Mouse (Mus musculus): Measurements from ENCODE around the gene Inafm2.

The Inafm2 gene

DNA sequence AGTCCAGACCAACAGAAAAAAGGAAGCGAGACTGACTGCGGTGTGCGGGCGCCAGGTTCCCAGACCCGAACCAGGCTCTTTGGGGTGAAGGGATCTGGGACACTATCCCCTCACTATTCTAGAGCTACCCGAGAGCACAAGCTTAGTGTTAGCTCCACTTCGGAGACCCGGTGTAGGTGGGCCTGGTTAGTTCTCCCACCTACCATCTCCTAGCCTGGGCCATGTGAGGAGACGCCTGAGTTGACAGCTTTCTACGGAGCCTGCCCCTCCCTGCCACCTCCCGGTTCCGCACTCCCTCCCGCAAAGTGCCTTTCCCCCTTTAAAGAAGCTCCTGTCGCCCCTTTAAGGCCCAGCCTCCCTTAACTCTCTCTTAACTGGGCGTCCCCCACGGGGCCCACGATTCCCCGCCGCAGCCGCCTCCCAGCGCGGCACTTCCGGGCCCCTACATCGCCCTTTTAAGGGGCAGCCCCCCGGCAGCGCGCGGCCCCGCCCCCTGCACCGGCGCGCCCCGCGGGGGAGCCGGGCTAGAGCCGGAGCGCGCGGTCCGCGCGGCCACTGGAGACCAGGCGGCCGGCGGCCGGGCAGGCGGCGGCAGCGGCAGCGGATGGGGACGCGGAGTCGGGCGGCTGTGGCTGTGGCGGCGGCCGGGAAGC lies at the start of gene Inafm2:
Gene Inafm2 (plus strand): TSS at position 527 of the 653 bp plus-strand sequence.
- peak; percentile 90 to 91 for DNase-seq (ENCODE audit: low spot score in 2 of 2)

DNA sequence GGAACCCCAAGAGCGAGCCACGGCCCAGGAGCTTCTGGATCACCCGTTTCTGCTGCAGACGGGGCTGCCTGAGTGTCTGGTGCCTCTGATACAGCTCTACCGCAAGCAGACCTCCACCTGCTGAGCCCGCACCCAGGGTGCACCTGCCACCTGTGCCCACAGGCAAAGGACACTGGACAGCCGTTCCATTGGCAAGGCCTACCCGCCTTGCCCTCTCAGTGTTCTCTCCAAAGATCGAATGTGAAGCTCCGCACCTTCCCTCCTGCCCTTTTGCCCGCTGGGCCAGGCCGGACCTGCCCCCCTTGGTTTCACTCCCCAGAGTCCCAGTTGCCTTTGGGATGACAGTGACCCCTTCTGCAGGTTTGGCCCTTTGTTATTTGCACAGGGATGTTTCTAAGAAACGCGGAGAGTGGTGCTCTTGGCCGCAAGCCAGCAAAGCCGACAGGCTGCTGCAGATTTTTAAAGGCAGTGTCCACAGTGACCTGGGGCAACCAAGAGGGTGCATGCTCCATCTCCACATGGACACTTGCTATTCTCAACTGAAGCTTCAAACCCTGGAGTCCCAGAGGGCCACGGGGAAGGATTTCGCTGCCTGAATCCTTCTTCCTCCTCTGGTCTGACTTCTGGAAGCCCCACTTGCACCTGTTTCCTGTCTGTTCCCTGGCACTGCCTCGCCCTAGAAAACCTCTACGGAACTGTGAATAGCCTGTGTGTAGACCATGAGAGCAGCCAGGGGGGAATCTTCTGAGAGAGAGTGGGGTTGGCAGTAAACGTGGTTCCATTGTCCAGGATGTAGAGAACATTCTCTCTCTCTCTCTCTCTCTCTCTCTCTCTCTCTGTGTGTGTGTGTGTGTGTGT lies 48.9 kb upstream of the Inafm2 start:
- no peak for DNase-seq (ENCODE audit: low spot score in 2 of 2)

- DNase-seq (ENCODE audit: low spot score in 2 of 2) = no peak
Measured at GRCm38 (mm10) chr2:118697311-118697877, 48.2 kb upstream of the Inafm2 start.

GRCm38 (mm10) chr2:118697955-118698354 lies 47.6 kb upstream of the Inafm2 start:
- no peak for DNase-seq (ENCODE audit: low spot score in 2 of 2)

DNA sequence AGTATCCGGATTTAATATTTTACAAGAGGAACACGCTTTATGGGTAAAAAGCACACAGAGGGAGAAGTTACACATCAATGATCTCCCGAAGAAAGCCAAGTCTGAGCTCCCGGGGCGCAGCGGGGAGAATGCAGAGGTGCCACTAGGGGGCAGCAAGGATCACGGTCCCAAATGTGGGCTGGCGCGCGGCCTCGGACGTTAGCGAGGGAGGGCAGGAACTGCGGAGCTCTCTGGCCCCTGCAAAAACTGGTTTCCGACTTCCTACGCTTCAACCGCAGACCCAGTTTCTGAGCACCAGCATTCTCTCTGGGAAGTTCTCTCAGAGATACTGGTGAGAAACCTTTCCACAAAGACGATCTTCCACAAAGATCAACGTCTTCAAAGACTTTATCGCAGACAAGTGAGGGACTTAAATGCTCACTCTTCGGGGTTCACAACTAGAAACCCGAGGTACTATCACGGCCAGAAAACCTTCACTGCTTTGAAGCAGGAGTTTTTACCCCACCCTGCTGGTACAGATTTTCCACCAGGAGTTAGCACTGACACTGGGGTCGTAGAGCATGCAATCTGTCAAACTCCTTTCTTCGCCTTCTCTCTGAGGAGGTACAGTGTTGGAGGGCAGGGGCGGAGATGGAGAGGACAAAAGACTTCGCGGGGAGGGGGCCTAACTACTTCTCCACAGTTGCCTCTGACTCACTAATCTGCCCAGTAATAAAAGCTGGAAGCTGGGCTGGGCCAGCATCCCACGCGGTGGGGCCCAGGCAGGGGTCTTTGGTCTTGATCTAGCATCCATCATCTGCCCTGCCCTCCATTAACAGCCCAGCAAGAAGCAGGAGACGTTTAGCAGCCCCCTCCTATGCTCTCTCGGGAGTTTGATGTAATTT lies 45.1 kb upstream of the Inafm2 start:
- DNase-seq (ENCODE audit: low spot score in 2 of 2) = peak in 1 of 2 experiments; percentile 71

DNA sequence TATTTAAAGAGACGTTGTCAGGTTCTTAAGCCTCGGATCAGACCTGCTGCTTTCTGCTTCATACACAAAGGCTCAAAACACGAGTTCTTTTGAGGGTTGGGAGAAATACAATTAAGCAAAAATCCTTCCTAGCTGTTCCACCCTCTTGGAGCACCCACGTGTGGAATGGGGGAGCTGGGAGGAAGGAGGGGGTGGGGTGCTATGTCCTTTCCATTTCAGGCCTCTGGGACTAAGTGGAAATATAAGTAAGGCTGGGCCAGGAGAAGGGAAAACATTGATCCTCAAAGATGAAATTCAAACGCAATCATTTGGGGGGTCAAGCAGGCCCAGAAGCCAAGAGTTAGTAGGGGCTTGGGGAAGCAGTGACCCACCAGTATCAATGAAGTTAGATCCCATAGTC lies 44.4 kb upstream of the Inafm2 start:
- DNase-seq (ENCODE audit: low spot score in 2 of 2) = no peak

DNA sequence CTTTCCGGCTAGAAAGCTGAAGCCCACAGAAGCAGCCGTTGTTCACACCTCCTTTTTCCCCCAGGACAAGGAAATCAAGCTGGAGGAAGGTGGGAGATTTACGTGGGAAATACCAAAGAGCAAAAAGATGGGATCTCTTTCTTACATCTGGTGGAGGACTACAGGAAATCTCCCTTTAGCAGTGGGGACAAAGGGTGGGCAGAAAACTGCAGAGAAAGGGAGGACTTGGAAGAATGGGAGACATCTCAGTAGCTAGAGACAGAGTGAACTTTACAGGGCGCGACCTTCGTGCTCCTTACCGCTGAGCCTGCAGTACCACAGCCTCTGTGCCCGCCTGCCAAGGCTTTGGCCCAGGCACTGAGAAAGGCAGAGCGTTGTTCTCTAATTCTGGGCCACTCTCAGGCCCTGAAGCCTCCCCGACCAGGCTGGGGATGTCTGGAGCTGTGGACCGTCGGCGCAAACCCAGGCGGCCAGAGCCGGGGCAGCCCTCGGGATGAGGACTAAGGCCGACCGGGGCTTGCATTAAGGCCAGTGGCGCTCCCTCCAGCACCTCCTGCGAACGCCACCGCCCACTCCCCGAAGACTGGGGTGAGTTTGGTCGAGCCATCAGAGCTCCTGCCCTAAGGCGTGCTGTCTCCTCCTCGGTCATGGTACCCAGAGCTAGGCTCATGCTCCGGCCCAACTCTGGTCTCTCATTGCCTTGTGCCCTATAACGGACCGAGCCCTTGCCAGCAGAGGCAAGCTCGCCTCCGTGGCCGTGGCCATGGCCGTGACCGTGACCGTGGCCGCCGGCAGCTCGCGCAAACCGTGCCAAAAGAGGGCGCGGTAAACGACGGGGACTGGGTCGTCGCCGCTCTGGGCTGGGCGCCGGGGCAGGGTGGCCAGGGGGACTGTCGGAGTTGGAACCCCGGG lies 43.3 kb upstream of the Inafm2 start:
- DNase-seq (ENCODE audit: low spot score in 2 of 2) = no peak

DNA sequence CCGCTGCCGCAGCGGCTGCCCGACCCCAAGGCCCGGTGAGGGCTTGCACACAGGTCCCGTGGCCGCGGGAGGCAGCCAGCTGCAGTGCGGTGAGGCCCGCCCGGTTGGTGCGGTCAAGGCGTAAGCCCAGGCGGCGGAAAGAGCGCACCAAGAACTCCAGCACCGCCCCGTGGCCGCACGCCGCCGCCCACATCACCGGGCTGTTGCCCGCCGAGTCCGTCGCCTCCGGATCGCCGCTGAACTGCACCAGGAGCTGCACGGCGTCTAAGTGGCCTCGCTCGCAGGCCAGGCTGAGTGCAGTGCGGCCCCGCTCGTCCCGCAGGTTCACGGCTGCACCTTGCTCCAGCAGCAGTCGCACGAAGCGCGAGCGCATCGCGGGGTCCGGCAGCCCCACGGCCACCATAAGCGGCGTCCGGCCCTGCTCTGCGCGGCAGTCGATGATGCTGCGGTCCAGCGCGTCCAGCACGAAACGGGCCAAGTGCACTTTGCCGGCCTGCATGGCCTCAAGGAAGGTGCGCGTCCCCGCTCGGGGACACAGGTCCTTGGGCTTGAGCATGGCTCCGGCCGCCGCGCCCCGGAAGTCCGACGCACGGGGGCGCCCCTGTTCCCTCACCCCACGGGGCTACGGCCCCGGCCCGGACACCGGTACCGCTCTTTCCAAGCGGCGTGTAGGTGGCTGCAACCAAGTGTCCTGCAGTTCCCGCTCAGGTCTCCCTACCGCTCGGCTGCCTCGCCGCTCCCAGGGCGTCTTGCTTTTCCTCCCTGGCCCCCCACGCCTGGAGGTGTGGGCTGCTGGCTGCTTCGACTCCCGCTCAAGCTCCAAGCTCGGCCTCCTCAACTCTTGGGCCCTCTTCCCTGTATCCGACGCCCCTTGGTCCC lies 42.4 kb upstream of the Inafm2 start:
- DNase-seq (ENCODE audit: low spot score in 2 of 2) = no peak

- peak in 1 of 2 experiments; percentile 49 for DNase-seq (ENCODE audit: low spot score in 2 of 2)
Measured at GRCm38 (mm10) chr2:118703913-118704730, 41.4 kb upstream of the Inafm2 start, which contains the start of gene Ankrd63. Gene Ankrd63, minus strand, starts transcription at chr2:118703963.

GRCm38 (mm10) chr2:118706436-118706835 lies 39.1 kb upstream of the Inafm2 start:
- no peak for DNase-seq (ENCODE audit: low spot score in 2 of 2)

- no peak for DNase-seq (ENCODE audit: low spot score in 2 of 2)
Measured at GRCm38 (mm10) chr2:118708472-118708871, 37.1 kb upstream of the Inafm2 start.

GRCm38 (mm10) chr2:118709655-118710221 lies 35.8 kb upstream of the Inafm2 start:
- DNase-seq (ENCODE audit: low spot score in 2 of 2) = no peak

DNA sequence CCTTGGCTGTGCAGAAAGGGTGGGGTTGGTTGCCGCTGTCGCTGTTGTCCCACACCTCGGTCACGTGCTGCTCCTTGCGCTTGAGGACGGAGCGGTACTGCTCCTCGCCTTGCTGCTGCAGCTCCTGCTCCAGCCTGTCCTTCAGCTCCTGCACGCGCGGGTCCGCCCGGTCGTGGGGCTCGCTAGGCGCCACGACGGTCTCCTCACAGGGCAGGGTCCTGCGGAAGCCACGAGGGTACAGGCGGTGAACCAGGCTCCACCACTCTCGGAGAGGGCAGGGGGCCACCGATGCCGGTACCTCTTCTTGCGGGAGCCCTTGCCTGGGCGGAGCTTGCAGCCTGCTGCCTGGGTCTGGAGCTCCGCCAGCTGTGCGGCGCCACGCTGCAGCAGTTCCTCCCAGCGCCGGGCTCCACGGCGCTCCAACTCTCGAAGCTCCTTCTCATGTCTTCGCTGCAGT lies 34.5 kb upstream of the Inafm2 start:
- peak in 1 of 2 experiments; percentile 58 for DNase-seq (ENCODE audit: low spot score in 2 of 2)

GRCm38 (mm10) chr2:118713631-118714030 lies 31.9 kb upstream of the Inafm2 start:
- no peak for DNase-seq (ENCODE audit: low spot score in 2 of 2)

DNA sequence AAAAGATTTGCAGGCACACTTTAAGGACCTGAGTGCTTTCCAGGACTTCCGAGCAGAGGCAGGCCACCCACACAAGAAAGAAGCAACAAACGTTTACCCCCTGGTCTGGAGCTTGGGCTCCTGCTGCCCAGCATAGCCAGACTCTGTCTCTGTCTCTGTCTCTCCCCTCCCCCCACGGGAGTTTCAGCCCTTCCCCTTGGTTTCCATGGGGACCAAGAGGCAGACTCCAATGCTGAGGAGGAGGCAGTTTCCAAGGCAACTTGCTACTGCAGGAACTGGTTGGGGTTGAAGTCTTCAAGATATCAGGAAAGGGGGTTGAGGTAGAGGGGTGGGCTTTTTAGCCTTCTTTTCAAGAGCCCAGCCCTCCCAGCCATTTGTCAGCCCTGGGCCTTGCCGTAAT lies 31.3 kb upstream of the Inafm2 start:
- peak; percentile 73 to 80 for DNase-seq (ENCODE audit: low spot score in 2 of 2)

GRCm38 (mm10) chr2:118716677-118717076 lies 28.9 kb upstream of the Inafm2 start:
- no peak for DNase-seq (ENCODE audit: low spot score in 2 of 2)

- no peak for DNase-seq (ENCODE audit: low spot score in 2 of 2)
Measured at GRCm38 (mm10) chr2:118723693-118724486, 21.7 kb upstream of the Inafm2 start.
